Mouse (Mus musculus): ENCODE data around the gene Gdf9.
"Not testable (repeated sequence)": the region's sequence is repeated elsewhere in the genome, so short reads cannot be mapped to it uniquely, and the experiment has no call there.

Gdf9 gene

GRCm38 (mm10) chr11:53430670-53431346, at the start of gene Gdf9, which contains the start of gene Uqcrq:
Gene Gdf9, plus strand, starts transcription at chr11:53431023.
Gene Uqcrq, minus strand, starts transcription at chr11:53430831.
- DNase-seq: peak; percentile 100

DNA sequence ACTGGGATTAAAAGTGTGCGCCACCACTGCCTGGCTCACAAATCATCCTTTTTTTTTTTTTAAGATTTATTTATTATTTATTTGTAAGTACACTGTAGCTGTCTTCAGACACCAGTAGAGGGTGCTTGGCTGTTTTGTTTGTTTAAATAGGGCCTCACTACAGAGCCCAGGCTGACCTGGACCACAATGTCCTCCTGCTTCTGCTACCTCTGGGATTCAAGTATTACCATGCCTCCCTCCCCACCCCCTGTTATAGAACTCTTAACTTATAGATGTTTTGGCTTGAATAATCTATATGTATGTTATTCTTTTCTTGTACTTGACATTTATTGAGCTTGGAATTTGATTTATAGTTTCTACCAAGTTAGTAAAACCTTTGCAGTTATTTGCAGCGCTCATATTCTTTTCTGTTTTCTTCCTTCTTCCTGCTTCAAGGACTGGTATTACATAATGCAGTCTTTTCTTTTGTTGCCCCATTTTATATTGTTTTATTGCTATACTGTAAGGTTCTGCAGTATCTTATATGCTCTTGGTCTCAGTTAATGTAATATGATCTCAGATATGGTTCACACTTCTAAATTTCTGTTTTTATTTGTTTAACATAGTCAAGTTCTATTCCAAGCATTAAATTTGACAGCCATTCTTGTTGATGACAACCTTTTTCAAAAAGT, 46.9 kb upstream of the Gdf9 start:
- no peak for DNase-seq

DNA sequence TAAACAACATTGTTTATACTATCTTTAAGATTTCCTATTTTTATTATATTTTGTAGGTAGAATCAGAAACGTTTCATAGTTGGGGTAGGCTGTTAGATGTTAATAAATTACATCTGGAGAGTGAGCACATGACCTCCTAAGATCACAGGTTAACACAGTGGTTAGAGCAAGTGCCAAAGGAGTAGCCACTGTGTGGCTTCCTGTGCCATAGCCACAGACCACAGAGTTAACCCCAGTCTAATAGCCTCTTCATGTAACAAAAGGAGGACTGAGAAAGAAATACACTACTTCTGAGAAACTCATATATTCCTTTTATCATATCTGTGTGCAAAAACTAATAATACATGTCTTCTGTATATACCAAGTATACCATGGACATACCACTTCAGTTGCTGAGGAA, 37.0 kb upstream of the Gdf9 start:
- DNase-seq: no peak

GRCm38 (mm10) chr11:53403638-53404037, 27.2 kb upstream of the Gdf9 start:
- DNase-seq: no peak

DNA sequence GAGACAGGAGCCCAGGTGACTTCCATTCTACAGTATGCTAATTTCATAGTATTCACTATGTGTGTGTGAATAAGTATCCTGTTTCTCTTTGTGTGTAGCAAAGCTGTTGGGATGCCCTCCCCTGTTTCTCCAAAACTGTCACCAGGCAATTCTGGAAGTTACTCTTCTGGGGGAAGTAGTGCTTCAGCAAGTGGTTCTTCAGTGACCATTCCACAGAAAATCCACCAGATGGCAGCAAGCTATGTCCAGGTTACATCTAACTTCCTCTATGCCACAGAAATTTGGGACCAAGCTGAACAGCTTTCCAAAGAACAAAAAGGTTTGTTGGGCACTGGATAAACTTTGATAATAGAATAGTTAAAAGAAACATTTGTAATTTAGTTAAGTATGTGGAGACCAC, 19.1 kb upstream of the Gdf9 start:
- no peak for DNase-seq

- DNase-seq: no peak
Measured at GRCm38 (mm10) chr11:53413871-53414270, 17.0 kb upstream of the Gdf9 start.

GRCm38 (mm10) chr11:53418048-53418447, 12.8 kb upstream of the Gdf9 start:
- no peak for DNase-seq

DNA sequence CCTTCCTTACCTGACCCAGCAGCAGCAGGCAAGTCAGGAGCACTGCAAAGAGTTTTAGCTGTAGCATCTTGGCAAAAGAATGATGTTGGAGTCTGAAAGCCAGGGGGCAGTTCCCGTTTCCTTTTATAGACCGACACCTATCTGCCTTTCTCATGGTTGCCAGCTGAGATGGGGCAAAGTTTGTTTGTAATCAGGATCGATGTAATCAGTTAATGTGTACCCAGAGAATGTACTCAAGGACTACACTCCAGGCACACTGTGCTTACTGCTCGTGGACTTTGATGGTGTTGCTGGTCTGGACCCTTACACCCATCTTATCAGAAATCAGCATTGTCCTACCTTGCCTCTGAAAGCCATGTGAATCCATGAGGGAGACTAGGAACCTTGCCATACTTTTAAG, 7.8 kb upstream of the Gdf9 start, which contains the start of gene Leap2:
Gene Leap2 (minus strand): TSS at position 135 of the 400 bp plus-strand sequence.
- DNase-seq: peak; percentile 40

DNA sequence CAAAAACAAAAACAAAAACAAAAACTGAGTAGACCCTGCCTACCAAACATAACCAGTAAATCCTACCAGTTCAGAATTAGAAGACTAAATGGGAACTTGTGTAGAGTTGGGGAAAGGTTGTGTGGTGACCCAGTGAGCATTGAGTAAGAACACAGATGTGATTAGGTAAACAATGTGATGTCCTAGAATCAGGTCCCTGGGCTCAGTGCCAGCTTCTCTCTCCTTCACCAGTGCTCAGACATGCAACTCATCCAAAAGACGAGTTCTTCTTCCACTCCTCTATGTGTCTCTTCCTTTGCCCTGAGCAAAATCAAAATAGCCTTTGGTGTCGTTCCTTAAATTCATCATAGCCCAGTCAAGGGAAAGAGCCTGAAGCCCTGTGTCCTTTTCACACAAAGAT, 6.0 kb upstream of the Gdf9 start:
- DNase-seq: no peak

DNA sequence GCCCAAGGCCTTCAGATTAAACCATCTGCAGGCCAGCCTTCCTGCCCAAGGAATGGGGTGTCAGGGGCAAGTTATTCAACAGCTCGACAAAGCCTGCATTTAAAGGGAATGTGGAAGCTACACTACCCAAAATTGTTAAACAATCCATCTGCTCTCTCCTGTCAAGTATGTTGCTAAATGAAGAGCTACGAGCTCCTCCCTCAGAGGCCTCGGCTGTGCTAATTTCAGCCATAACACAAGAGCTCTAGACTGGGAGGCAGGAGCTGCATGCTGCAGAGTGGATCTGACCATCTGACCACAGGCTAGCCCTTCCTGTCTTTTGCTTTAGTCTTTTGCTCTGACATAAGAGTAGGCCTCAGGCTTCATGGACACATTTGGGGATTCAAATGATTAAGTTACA, 5.6 kb upstream of the Gdf9 start:
- DNase-seq: no peak

DNA sequence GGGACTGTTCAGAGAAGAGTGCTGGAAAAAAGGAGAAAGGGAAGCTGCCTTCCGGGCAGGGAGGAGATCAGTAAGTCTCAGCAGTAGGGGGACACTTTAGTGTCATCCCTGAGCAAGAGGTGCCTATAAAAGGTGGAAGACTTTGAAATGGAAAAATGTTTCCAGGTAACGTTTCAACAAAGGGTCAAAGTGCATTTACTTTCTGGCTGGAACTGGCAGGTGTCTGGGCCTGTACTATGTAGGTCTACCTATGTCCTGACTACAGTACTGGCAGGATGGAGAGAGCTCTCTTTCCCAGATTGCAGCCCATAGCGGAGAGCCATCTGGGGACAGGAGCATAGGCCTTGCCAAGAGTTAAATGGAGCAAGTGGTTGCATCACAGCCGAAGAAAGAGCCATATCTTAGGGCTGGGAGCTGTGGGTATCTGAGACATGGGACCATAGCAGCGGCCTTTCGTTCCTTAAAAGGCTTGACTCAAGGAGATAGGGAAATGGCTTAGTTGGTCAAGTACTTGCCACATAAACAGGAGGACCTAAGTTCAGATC, 5.0 kb upstream of the Gdf9 start:
- no peak for DNase-seq

DNA sequence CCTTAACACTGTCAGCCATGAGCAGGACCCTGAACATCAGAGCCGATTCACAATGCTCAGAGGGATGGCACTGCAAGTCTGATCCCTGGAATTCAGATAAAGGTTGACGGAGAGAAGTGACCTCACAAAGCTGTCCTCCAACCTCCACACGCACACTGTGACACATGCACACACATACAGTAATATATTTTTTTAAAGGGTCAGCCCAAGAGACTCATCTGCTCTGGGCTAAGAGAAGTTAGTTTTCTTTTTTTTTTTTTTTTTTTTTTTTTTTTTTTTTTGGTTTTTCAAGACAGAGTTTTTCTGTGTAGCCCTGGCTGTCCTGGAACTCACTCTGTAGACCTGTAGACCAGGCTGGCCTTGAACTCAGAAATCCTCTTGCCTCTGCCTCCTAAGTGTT, 3.9 kb upstream of the Gdf9 start:
- not testable (repeated sequence) for DNase-seq

GRCm38 (mm10) chr11:53427993-53428715, 2.7 kb upstream of the Gdf9 start:
- no peak for DNase-seq

DNA sequence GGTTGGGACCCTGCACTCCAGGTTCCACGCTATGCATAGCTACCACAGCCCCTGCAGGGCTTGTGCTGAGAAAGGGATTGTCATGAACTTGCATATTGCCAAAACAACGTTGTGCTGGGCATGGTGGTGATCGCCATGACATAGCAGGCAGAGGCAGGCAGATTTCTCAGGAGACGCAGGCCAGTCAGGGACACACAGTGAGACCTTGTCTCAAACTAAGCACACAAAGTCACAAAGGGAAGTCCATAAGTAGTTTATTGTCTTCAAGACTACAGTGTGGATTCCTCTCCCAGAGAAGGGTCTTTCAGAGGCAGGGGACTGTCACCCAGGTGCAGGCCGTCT, 2.1 kb upstream of the Gdf9 start:
- no peak for DNase-seq

DNA sequence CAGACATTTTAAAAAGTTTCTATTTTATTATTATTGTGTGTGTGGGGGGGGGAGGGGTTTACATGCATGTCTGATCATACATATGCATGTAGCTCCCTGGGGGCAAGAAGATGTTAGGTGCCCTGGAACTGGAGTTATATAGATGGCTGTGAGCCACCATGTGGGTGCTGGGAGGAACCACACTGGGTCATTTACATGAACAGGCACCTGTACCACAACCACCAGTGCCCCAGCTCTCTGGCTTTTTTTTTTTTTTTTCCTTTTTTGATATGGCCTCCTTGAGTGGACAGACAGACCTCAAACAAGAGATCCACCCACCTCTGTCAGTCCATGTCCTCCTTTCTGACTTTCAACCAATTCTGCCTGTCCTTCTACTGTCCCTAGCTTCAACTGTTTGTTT, 1.6 kb upstream of the Gdf9 start:
- DNase-seq: no peak

DNA sequence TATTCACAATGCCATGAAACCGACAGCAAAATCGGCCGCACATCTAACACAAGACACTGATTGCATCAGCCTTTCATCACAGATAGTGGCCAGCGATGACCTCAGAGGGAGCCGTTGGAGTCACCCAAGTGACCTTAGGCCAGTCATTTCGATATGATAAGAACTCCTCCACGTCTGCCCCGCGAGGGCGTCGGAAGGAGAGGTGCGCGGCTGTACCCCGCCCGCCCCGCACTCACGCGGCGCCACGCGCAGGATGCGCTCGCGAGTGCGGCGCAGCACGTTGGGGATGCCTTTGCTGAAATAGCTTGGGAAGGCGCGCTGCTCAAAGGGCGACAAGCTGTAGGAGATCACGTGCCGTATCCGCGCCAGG, 538 bp upstream of the Gdf9 start:
- DNase-seq: no peak

GRCm38 (mm10) chr11:53431347-53432056, 679 bp downstream of the Gdf9 start:
- no peak for DNase-seq

DNA sequence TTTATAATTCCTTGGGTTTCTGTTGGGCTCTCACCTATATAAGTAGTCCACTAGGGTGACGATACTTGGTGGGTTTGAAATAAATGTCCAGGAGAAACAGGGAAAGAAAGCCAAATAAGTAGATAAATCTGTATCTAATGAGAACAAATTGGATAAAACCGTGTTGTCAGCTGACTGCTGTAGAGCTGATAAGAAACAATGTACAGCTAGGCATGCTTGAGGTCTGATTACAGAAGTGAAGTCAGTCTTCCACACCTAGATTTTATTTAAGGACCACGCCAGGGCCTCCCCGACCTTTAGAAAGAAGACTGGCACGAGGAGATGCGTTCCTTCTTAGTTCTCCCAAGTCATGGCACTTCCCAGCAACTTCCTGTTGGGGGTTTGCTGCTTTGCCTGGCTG, 2.2 kb downstream of the Gdf9 start:
- no peak for DNase-seq

GRCm38 (mm10) chr11:53435504-53435903, 4.7 kb downstream of the Gdf9 start:
- no peak for DNase-seq

- no peak for DNase-seq
Measured at GRCm38 (mm10) chr11:53436338-53436737, 5.5 kb downstream of the Gdf9 start.

- no peak for DNase-seq
Measured at GRCm38 (mm10) chr11:53441921-53442320, 11.1 kb downstream of the Gdf9 start.

- no peak for DNase-seq
Measured at GRCm38 (mm10) chr11:53443861-53444260, 13.0 kb downstream of the Gdf9 start.

DNA sequence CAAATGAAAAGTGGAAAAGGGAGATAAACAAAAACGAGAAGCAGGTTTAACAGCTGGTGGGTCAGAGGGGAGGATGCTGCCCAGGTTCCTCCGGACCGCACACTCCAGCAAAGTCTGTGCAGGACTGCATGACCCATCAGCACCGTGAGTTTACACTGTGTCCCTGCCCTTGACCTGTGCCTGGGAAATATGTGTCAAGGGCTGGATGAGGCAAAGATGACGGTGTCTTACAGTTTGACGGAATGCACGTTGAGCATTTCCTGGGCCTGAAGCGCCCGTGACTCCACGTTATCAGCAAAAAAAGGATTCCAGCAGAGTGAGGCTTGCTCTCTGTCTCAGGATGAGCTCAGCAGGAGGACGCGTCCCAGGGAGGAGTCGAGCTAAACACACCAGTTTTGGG, 14.7 kb downstream of the Gdf9 start:
- DNase-seq: no peak

Measured in kidney, adult 11 months (tissue).